Mouse (Mus musculus) CD4-positive naive resting alpha-beta T cell, adult 76 days (primary cell): Measurements from ENCODE around the gene Reps1. TPM values are rescaled to one million over a fixed set of nuclear protein-coding genes. Genes with fewer than 3 reads are reported as not detected.

ENCODE experiments used
- total RNA-seq: library from RNA; stranded (reverse); gene quantifications from one replicate; pipeline ENCODE4 v1.2.4, GENCODE M21; 2023

Reps1 gene
- 113 TPM for total RNA-seq

GRCm38 (mm10) chr10:18055696-18056390 is at the start of gene Reps1:
Reps1 (plus strand) TSS chr10:18055861.

GRCm38 (mm10) chr10:18022741-18023347 is 32.8 kb upstream of the Reps1 start, which contains the start of gene Abracl:
Abracl (minus strand) TSS chr10:18023288.

Other genes starting within 250 kb of the Reps1 start
- gene Heca, start 107.8 kb upstream of the Reps1 start, total RNA-seq = 140 TPM
- 89.9 TPM for gene Abracl, start 32.6 kb upstream of the Reps1 start, total RNA-seq
- gene Ect2l, start 155.0 kb downstream of the Reps1 start, total RNA-seq = not detected
- 18.6 TPM for gene Ccdc28a, start 179.1 kb downstream of the Reps1 start, total RNA-seq